Mouse (Mus musculus) embryonic facial prominence, embryonic 11.5 days (tissue): ENCODE data around the gene Gm5580. TPM values are rescaled to one million over a fixed set of nuclear protein-coding genes. Genes with fewer than 3 reads are reported as not detected.
"Not testable (repeated sequence)": the region's sequence is repeated elsewhere in the genome, so short reads cannot be mapped to it uniquely, and the experiment has no call there.

Experiments
- ATAC-seq: fragments of 200-750 bp; cut with Nextera tagmentation; replicated peaks from 2 replicates; pipeline ENCODE4 v1.8.0; 2017; ENCODE audit warnings: low read depth; ENCODE audit not compliant: insufficient number of reproducible peaks, low FRiP score, low TSS enrichment
- DNase-seq: peaks from one replicate; pipeline ENCODE4 v3.0.0-alpha.2; 2015; ENCODE audit warnings: low spot score
- H3K27ac ChIP-seq: fragments of 300-500 bp; sonication (generic); replicated peaks from 2 replicates; pipeline ENCODE4 v1.5.1; 2014; ENCODE audit warnings: mild to moderate bottlenecking, low read depth, low read length, control low read depth
- H3K27me3 ChIP-seq: fragments of 300-500 bp; sonication (generic); 2 replicates; pipeline ENCODE4 v1.6.1; 2014; ENCODE audit warnings: mild to moderate bottlenecking, low read length, moderate library complexity, mixed read lengths; ENCODE audit not compliant: control insufficient read depth, insufficient read depth
- H3K36me3 ChIP-seq: fragments of 300-500 bp; sonication (generic); replicated peaks from 2 replicates; pipeline ENCODE4 v1.6.1; 2014; ENCODE audit warnings: low read depth, mild to moderate bottlenecking, low read length, moderate library complexity, mixed read lengths; ENCODE audit not compliant: control insufficient read depth, insufficient read depth
- H3K4me1 ChIP-seq: fragments of 300-500 bp; sonication (generic); 2 replicates; pipeline ENCODE4 v1.6.1; 2014; ENCODE audit warnings: low read length, mixed read lengths; ENCODE audit not compliant: control insufficient read depth, insufficient read depth
- H3K4me2 ChIP-seq: fragments of 300-500 bp; sonication (generic); 2 replicates; pipeline ENCODE4 v1.6.1; 2014; ENCODE audit warnings: low read depth, mild to moderate bottlenecking, control low read depth, low read length, moderate library complexity
- H3K4me3 ChIP-seq: fragments of 300-500 bp; sonication (generic); 2 replicates; pipeline ENCODE4 v1.5.1; 2014; ENCODE audit warnings: low read depth, low read length, control low read depth
- H3K9ac ChIP-seq: fragments of 300-500 bp; sonication (generic); replicated peaks from 2 replicates; pipeline ENCODE4 v1.6.1; 2014; ENCODE audit warnings: mild to moderate bottlenecking, control low read depth, low read length
- H3K9me3 ChIP-seq: fragments of 300-500 bp; sonication (generic); replicated peaks from 2 replicates; pipeline ENCODE4 v1.6.1; 2016; ENCODE audit warnings: mild to moderate bottlenecking, low read length, inconsistent platforms, mixed read lengths; ENCODE audit not compliant: control insufficient read depth
- WGBS: fragments of 180-500 bp; shearing (Covaris S2); extraction: QIAGEN DNeasy Blood & Tissue Kit; methylation state at CpG from one replicate; pipeline ENCODE4 v1.1.7; 2014; 5-methylcytosine and 5-hydroxymethylcytosine counted together
- polyA plus RNA-seq: library from polyadenylated mRNA; unstranded; fragments of >200 nt; fragmentation: Nextera tagmentation; extraction: Ambion mirVana; gene quantifications from 2 replicates; pipeline ENCODE4 v1.2.1, GENCODE M21; 2014

The Gm5580 gene
- polyA plus RNA-seq, 1 experiment from 2014 or later = 0.42 TPM

- H3K4me2 ChIP-seq = no peak within 1 kb of the TSS
- H3K27ac ChIP-seq = no peak within 1 kb of the TSS
- no peak within 1 kb of the TSS for H3K4me3 ChIP-seq
- H3K36me3 ChIP-seq = no peaks in the 10 kb centered on the region
- DNase-seq (no peak), ATAC-seq (no peak)
- H3K9me3 ChIP-seq = no peaks in the 10 kb centered on the region
- H3K9ac ChIP-seq = no peak within 1 kb of the TSS
- WGBS = 65% methylated on average over 4 of the region's 4 CpGs
- H3K27me3 ChIP-seq = no peaks in the 10 kb centered on the region
- no peaks in the 10 kb centered on the region for H3K4me1 ChIP-seq
These were observed 33.2 kb downstream of the Gm5580 start, which contains the start of gene Olfr215 for GRCm38 (mm10) chr6:116584095-116584494. Gene Olfr215, minus strand, starts transcription at chr6:116584195.

GRCm38 (mm10) chr6:116600969-116601368 is 50.0 kb downstream of the Gm5580 start:
- DNase-seq, H3K4me3 ChIP-seq, H3K4me2 ChIP-seq: not testable (repeated sequence)

More at GRCm38 (mm10) chr6:116600969-116601368, 50.0 kb downstream of the Gm5580 start:
- ATAC-seq, H3K36me3 ChIP-seq, H3K27ac ChIP-seq, H3K27me3 ChIP-seq, H3K4me1 ChIP-seq, H3K9me3 ChIP-seq, H3K9ac ChIP-seq: not testable (repeated sequence)

Other genes starting within 250 kb of the Gm5580 start
- 22.0 and 22.2 TPM in 2 replicates for gene March8, start 213.1 kb upstream of the Gm5580 start, polyA plus RNA-seq
- gene Alox5, start 90.0 kb upstream of the Gm5580 start, polyA plus RNA-seq = 0.72 and 0.74 TPM in 2 replicates
- gene Olfr211, start 62.0 kb upstream of the Gm5580 start, polyA plus RNA-seq = not detected in 2 replicates
- 0.07 TPM in 1 of 2 replicates, not detected in the other for gene Olfr212, start 44.6 kb upstream of the Gm5580 start, polyA plus RNA-seq
- gene Olfr213, start 12.7 kb upstream of the Gm5580 start, polyA plus RNA-seq = not detected in 2 replicates
- not detected in 2 replicates for gene Olfr214, start 3.1 kb downstream of the Gm5580 start, polyA plus RNA-seq
- gene Olfr215, start 33.1 kb downstream of the Gm5580 start, polyA plus RNA-seq = not detected in 2 replicates
- 332 and 353 TPM in 2 replicates for gene Zfp422, start 77.9 kb downstream of the Gm5580 start, polyA plus RNA-seq
- 13.8 and 15.1 TPM in 2 replicates for gene Depp1, start 99.5 kb downstream of the Gm5580 start, polyA plus RNA-seq
- gene Rassf4, start 122.8 kb downstream of the Gm5580 start, polyA plus RNA-seq = 15.3 and 17.6 TPM in 2 replicates
- 0.07 TPM in 2 replicates for gene Tmem72, start 165.8 kb downstream of the Gm5580 start, polyA plus RNA-seq